Mouse (Mus musculus) MEL (cell line): Measurements from ENCODE around the gene Hoxa11.

Experiments
- CTCF ChIP-seq, 3 experiments: IDR thresholded peaks in 2 of 3; conservative IDR thresholded peaks in 1 of 3; 2 replicates each; pipeline ENCODE4 v1.5.1; 2011 to 2012; ENCODE audit warnings: low read length in 3 of 3, low read depth in 2 of 3, mild to moderate bottlenecking in 2 of 3, improper control_type of control experiment in 1 of 3, inconsistent platforms in 1 of 3, mixed read lengths in 1 of 3, moderate library complexity in 1 of 3; ENCODE audit not compliant: control insufficient read depth in 1 of 3, insufficient read depth in 1 of 3, poor library complexity in 1 of 3, severe bottlenecking in 1 of 3
- EP300 ChIP-seq, 2 experiments: IDR thresholded peaks; 2 replicates each; pipeline ENCODE4 v1.6.1; 2011; ENCODE audit warnings: improper control_type of control experiment in 2 of 2, low read length in 2 of 2, low read depth in 1 of 2, mild to moderate bottlenecking in 1 of 2
- HCFC1 ChIP-seq: IDR thresholded peaks from 2 replicates; pipeline ENCODE4 v1.6.1; 2012; ENCODE audit warnings: low read depth, mild to moderate bottlenecking, inconsistent platforms, low read length, improper control_type of control experiment, moderate library complexity
- MAZ ChIP-seq: IDR thresholded peaks from 2 replicates; pipeline ENCODE4 v1.6.1; 2012; ENCODE audit warnings: low read depth, mild to moderate bottlenecking, inconsistent platforms, low read length, improper control_type of control experiment
- POLR2A ChIP-seq, 2 experiments: IDR thresholded peaks; 2 replicates each; pipeline ENCODE4 v1.6.1; 2011 to 2012; ENCODE audit warnings: low read length in 2 of 2, mild to moderate bottlenecking in 2 of 2, control low read depth in 1 of 2, improper control_type of control experiment in 1 of 2, low read depth in 1 of 2, moderate library complexity in 1 of 2; ENCODE audit not compliant: control insufficient read depth in 1 of 2, insufficient read depth in 1 of 2, poor library complexity in 1 of 2
- RCOR1 ChIP-seq: IDR thresholded peaks from 2 replicates; pipeline ENCODE4 v1.6.1; 2012; ENCODE audit warnings: low read depth, mild to moderate bottlenecking, inconsistent platforms, low read length, improper control_type of control experiment
- TBP ChIP-seq: IDR thresholded peaks from 2 replicates; pipeline ENCODE4 v1.8.0; 2011; ENCODE audit warnings: low read depth, low read length, improper control_type of control experiment
- TCF12 ChIP-seq: IDR thresholded peaks from 2 replicates; pipeline ENCODE4 v1.6.1; 2014; ENCODE audit warnings: low read depth, mild to moderate bottlenecking, inconsistent platforms, low read length, improper control_type of control experiment, moderate library complexity
- ZNF384 ChIP-seq: IDR thresholded peaks from 2 replicates; pipeline ENCODE4 v1.6.1; 2012; ENCODE audit warnings: low read depth, mild to moderate bottlenecking, inconsistent platforms, low read length, improper control_type of control experiment

DNA sequence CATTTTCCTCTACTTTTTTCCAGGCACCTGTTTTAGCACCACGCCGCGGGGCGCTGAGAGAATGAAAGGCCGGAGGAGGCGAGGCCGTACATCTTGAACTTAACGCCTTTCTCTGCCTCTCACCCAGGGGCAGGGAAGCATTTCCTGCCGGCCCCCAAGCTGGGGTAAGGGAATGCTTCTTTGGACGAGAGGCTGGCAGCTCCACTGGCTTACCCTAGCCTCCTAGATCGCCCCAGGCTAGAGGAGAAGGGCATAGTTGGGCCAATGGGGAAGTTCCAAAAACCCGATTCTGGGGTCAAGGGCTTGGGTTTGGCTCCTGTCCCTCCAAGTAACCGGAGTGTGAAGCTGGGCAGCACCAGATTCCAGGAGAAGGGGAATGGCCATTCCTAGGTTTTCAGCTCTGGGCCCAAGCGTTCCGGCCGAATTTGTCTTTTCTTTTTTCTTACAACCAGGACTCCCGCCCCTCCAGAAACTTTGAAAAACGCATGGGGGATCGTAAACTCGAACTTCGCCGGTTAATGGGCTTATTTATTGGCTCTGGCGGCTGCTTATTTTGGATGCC is 12.5 kb downstream of the Hoxa11 start:
- no peak for TF ChIP-seq CTCF (IDR thresholded peaks at IDR 0.05 in 2 of 3, conservative IDR thresholded peaks at IDR 0.05 in 1 of 3; ENCODE audit: control insufficient read depth in 1 of 3, insufficient read depth in 1 of 3, low read depth in 2 of 3, low read length in 3 of 3, poor library complexity in 1 of 3, severe bottlenecking in 1 of 3)
- no peak for TF ChIP-seq TBP
- no peak for TF ChIP-seq MAZ
- TF ChIP-seq RCOR1: no peak
- no peak for TF ChIP-seq POLR2A (IDR thresholded peaks at IDR 0.05; ENCODE audit: control insufficient read depth in 1 of 2, insufficient read depth in 1 of 2, low read depth in 1 of 2, low read length in 2 of 2, poor library complexity in 1 of 2)
- no peak for TF ChIP-seq TCF12
- no peak for TF ChIP-seq EP300 (IDR thresholded peaks at IDR 0.05; ENCODE audit: low read depth in 1 of 2, low read length in 2 of 2)
- TF ChIP-seq ZNF384: no peak
- no peak for TF ChIP-seq HCFC1
